Mouse (Mus musculus) spleen, adult 2 months (tissue): ENCODE measurements around the gene Preb. TPM values are rescaled to one million over a fixed set of nuclear protein-coding genes. Genes with fewer than 3 reads are reported as not detected.

ENCODE experiments used
- DNase-seq, 2 experiments: peaks; one replicate each; pipeline versions ENCODE4 v3.0.0 to v3.0.0-alpha.2; 2012 to 2021; ENCODE audit warnings: low spot score in 2 of 2, low read depth in 1 of 2
- H3K27ac ChIP-seq: fragments of 200-500 bp; 2 replicates; pipeline ENCODE4 v1.5.1; 2012; ENCODE audit warnings: low read length, inconsistent platforms; ENCODE audit not compliant: insufficient read depth
- H3K27me3 ChIP-seq: fragments of 200-500 bp; 2 replicates; pipeline ENCODE4 v1.6.1; 2012; ENCODE audit warnings: mild to moderate bottlenecking, moderate library complexity, low read length, inconsistent platforms; ENCODE audit not compliant: control insufficient read depth, insufficient read depth
- H3K36me3 ChIP-seq: fragments of 200-500 bp; 2 replicates; pipeline ENCODE4 v1.6.1; 2012; ENCODE audit warnings: mild to moderate bottlenecking, low read length, inconsistent platforms; ENCODE audit not compliant: control insufficient read depth, insufficient read depth
- H3K4me1 ChIP-seq: fragments of 200-500 bp; 2 replicates; pipeline ENCODE4 v1.6.1; 2011; ENCODE audit warnings: inconsistent platforms; ENCODE audit not compliant: control insufficient read depth, insufficient read depth, insufficient read length
- H3K4me3 ChIP-seq: fragments of 200-500 bp; 2 replicates; pipeline ENCODE4 v1.5.1; 2011; ENCODE audit warnings: mild to moderate bottlenecking, inconsistent platforms; ENCODE audit not compliant: insufficient read depth, insufficient read length; ENCODE audit errors: extremely low read depth
- CTCF ChIP-seq: fragments of 200-500 bp; IDR thresholded peaks from 2 replicates; pipeline ENCODE4 v1.5.1; 2011; ENCODE audit warnings: mild to moderate bottlenecking, inconsistent platforms; ENCODE audit not compliant: insufficient read depth, insufficient read length, insufficient replicate concordance; ENCODE audit errors: extremely low read depth
- POLR2A ChIP-seq: fragments of 200-500 bp; IDR thresholded peaks from 2 replicates; pipeline ENCODE4 v1.6.1; 2011; ENCODE audit warnings: low read depth, low read length, inconsistent platforms
- WGBS: fragments of 180-500 bp; shearing (Covaris S2); methylation state at CpG from one replicate; pipeline ENCODE4 v1.1.7; 2018; 5-methylcytosine and 5-hydroxymethylcytosine counted together
- polyA plus RNA-seq: library from polyadenylated mRNA; depleted of rRNA; stranded (reverse); fragments of >200 nt; gene quantifications from 2 replicates; pipeline ENCODE4 v1.2.3, GENCODE M21; 2012; rRNA removed

The Preb gene
- 227 and 270 TPM in 2 replicates for polyA plus RNA-seq

DNA sequence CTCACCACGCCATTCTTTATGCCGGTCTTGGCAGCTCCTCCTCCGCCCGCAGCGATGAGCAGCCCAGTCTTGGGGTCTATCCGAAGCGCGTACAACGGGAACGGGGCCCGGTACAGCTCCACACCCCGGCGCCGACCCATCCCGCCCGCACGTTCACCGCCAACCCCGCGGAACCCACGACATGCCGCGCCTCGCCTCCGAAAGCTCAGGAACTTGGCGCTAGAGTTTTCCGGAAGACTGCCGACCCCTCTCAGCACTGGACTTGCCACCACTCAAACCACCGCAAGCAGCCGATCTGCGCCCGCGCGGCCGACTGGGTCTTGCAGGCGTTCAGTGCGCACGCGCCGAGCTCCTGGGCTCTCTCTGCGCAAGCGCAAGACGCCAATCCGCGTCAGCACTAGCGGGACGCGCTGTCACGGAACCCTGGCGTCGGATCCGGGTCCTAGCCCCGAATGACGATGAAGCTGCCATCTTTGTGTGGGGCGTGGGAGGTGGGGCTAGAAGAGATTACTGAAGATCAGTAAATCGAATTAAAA is at the start of gene Preb:
Gene Preb, minus strand, starts transcription at position 396 of the 536 bp plus-strand sequence.
- Histone ChIP-seq H3K4me3 (peak within 1 kb of the TSS; percentile 81), H3K4me1 (peaks cover 24% of the 10 kb centered on the region), H3K27ac (peak within 1 kb of the TSS; percentile 80), H3K27me3 (no peaks in the 10 kb centered on the region), H3K36me3 (peaks cover 17% of the 10 kb centered on the region)
- no peak for TF ChIP-seq CTCF
- TF ChIP-seq POLR2A: peak; percentile 86
- WGBS: under 1% methylated on average over 56 of the region's 56 CpGs
- peak; percentile 94 to 99 for DNase-seq

GRCm38 (mm10) chr5:31004184-31004583 is 44.0 kb upstream of the Preb start:
- Histone ChIP-seq H3K4me3 (no peak overlapping the region), H3K27ac (no peak overlapping the region), H3K27me3 (no peaks in the 10 kb centered on the region), H3K36me3 (no peaks in the 10 kb centered on the region), H3K4me1 (no peaks in the 10 kb centered on the region)
- WGBS: 12% methylated on average over 5 of the region's 5 CpGs
- DNase-seq: peak; percentile 71 to 82
- peak; percentile 69; the same call in 1 of the 2 replicates for TF ChIP-seq CTCF
- TF ChIP-seq POLR2A: no peak

DNA sequence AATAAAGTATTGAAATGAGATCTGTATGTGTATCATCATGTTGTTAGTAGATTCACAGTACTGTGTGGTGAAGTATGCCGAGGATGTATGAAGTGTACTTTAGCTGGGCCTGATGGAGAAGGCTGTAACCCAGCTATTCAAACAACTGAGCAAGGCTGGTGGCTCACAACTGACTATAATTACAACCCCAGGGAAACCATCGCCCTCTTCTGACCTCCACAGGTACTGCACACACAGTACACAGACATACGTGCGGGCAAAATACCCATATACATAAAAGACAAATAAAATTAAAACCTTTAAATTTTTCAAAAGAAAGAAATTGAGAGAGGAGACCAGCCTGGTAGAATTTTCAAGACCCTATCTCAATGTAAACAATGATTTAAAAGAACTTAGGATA is 41.4 kb upstream of the Preb start:
- H3K27me3 ChIP-seq: no peaks in the 10 kb centered on the region
- H3K27ac ChIP-seq: no peak overlapping the region
- no peak for DNase-seq
- TF ChIP-seq POLR2A: no peak
- TF ChIP-seq CTCF: no peak
- H3K4me1 ChIP-seq: no peaks in the 10 kb centered on the region
- no peaks in the 10 kb centered on the region for H3K36me3 ChIP-seq
- WGBS: 83% methylated on average over 4 of the region's 4 CpGs
- no peak overlapping the region for H3K4me3 ChIP-seq

- no peak for DNase-seq
- Histone ChIP-seq H3K4me1 (no peaks in the 10 kb centered on the region), H3K27ac (no peak overlapping the region), H3K36me3 (no peaks in the 10 kb centered on the region), H3K4me3 (no peak overlapping the region), H3K27me3 (no peaks in the 10 kb centered on the region)
- TF ChIP-seq CTCF (no peak), POLR2A (no peak)
- 78% methylated on average over 2 of the region's 2 CpGs for WGBS
Observed at GRCm38 (mm10) chr5:31000993-31001392, 40.8 kb upstream of the Preb start.

DNA sequence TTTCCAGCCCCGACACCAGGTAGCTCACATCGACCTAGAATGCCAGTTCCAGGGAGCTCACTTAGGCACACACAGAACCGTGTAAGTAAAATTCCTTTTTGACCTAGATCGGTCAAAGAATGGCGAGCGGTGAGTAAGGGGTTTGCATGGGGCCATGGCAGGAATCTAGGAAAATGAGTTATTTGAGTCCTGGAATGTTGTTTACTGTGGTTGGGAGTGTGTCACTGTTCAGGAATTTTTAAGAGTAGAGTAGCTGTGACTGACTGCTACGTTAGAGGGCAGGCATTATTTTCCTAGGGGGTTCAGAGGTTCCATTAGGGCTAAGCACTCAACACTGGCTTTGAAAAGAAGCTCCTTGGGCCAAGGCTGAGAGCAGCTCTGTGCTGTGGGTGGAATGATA is 40.0 kb upstream of the Preb start:
- Histone ChIP-seq H3K27me3 (no peaks in the 10 kb centered on the region), H3K4me3 (no peak overlapping the region), H3K27ac (no peak overlapping the region), H3K4me1 (no peaks in the 10 kb centered on the region), H3K36me3 (no peaks in the 10 kb centered on the region)
- 81% methylated on average over 7 of the region's 7 CpGs for WGBS
- DNase-seq: no peak
- TF ChIP-seq POLR2A: no peak
- TF ChIP-seq CTCF: no peak

- Histone ChIP-seq H3K27ac (no peak overlapping the region), H3K27me3 (no peaks in the 10 kb centered on the region), H3K36me3 (no peaks in the 10 kb centered on the region), H3K4me1 (no peaks in the 10 kb centered on the region), H3K4me3 (no peak overlapping the region)
- 79% methylated on average over 5 of the region's 5 CpGs for WGBS
- no peak for TF ChIP-seq CTCF
- no peak for TF ChIP-seq POLR2A
- DNase-seq: no peak
Observed at GRCm38 (mm10) chr5:30999324-30999723, 39.2 kb upstream of the Preb start.

- H3K27me3 ChIP-seq: no peaks in the 10 kb centered on the region
Observed at GRCm38 (mm10) chr5:30998306-30998705, 38.1 kb upstream of the Preb start.

More at GRCm38 (mm10) chr5:30998306-30998705, 38.1 kb upstream of the Preb start:
- no peak overlapping the region for H3K4me3 ChIP-seq
- H3K36me3 ChIP-seq: no peaks in the 10 kb centered on the region
- TF ChIP-seq POLR2A: no peak
- peak; percentile 54; the same call in 1 of the 2 replicates for TF ChIP-seq CTCF
- DNase-seq: peak; percentile 26 to 33
- H3K27ac ChIP-seq: no peak overlapping the region
- H3K4me1 ChIP-seq: no peaks in the 10 kb centered on the region
- 32% methylated on average over 5 of the region's 5 CpGs for WGBS
